Mouse (Mus musculus) limb, embryonic 14.5 days (tissue): ENCODE measurements at regions not wholly inside any gene's neighbourhood (a gene's known extent, or its start where the extent isn't known, plus 50 kb on each side); places are given as distances from the start of the nearest gene placed in this dataset.
A peak's percentile ranks its signal among the peaks of the same experiment; 100 is the strongest.
"Not testable (repeated sequence)": the region's sequence is repeated elsewhere in the genome, so short reads cannot be mapped to it uniquely, and the experiment has no call there.

Experiments
- ATAC-seq: fragments of 200-750 bp; cut with Nextera tagmentation; 2 replicates; pipeline ENCODE4 v1.8.0; 2017; ENCODE audit warnings: low read depth, moderate number of reproducible peaks, moderate TSS enrichment; ENCODE audit not compliant: low FRiP score
- DNase-seq: peaks from one replicate; pipeline ENCODE4 v3.0.0-alpha.2; 2015; ENCODE audit warnings: low spot score
- H3K27ac ChIP-seq: fragments of 300-500 bp; sonication (generic); replicated peaks from 2 replicates; pipeline ENCODE4 v1.5.1; 2014; ENCODE audit warnings: low read depth, mild to moderate bottlenecking, low read length, moderate library complexity, mixed read lengths
- H3K27me3 ChIP-seq: fragments of 300-500 bp; sonication (generic); 2 replicates; pipeline ENCODE4 v1.6.1; 2014; ENCODE audit warnings: low read length, mixed read lengths; ENCODE audit not compliant: control insufficient read depth, insufficient read depth
- H3K36me3 ChIP-seq: fragments of 300-500 bp; sonication (generic); 2 replicates; pipeline ENCODE4 v1.6.1; 2014; ENCODE audit warnings: mild to moderate bottlenecking, low read length, moderate library complexity, mixed read lengths; ENCODE audit not compliant: control insufficient read depth, insufficient read depth
- H3K4me1 ChIP-seq: fragments of 300-500 bp; sonication (generic); 2 replicates; pipeline ENCODE4 v1.6.1; 2014; ENCODE audit warnings: antibody characterized with exemption, low read length, mixed read lengths; ENCODE audit not compliant: control insufficient read depth, insufficient read depth
- H3K4me2 ChIP-seq: fragments of 300-500 bp; sonication (generic); replicated peaks from 2 replicates; pipeline ENCODE4 v1.6.1; 2014; ENCODE audit warnings: low read depth, mild to moderate bottlenecking, low read length, moderate library complexity; ENCODE audit not compliant: severe bottlenecking
- H3K4me3 ChIP-seq: fragments of 300-500 bp; sonication (generic); replicated peaks from 2 replicates; pipeline ENCODE4 v1.5.1; 2014; ENCODE audit warnings: low read length
- H3K9ac ChIP-seq: fragments of 300-500 bp; sonication (generic); 2 replicates; pipeline ENCODE4 v1.6.1; 2014; ENCODE audit warnings: mild to moderate bottlenecking, low read depth, low read length, moderate library complexity; ENCODE audit not compliant: severe bottlenecking
- H3K9me3 ChIP-seq: fragments of 300-500 bp; sonication (generic); 2 replicates; pipeline ENCODE4 v1.6.1; 2016; ENCODE audit warnings: low read length; ENCODE audit not compliant: control insufficient read depth
- POLR2A ChIP-seq: fragments of 200-500 bp; IDR thresholded peaks from 2 replicates; pipeline ENCODE4 v1.8.0; 2012; ENCODE audit warnings: inconsistent platforms, mild to moderate bottlenecking, moderate library complexity, borderline replicate concordance; ENCODE audit not compliant: insufficient read depth, insufficient read length; ENCODE audit errors: extremely low read depth
- WGBS: fragments of 180-500 bp; shearing (Covaris S2); extraction: QIAGEN DNeasy Blood & Tissue Kit; methylation state at CpG from one replicate; pipeline ENCODE4 v1.1.7; 2014; 5-methylcytosine and 5-hydroxymethylcytosine counted together

DNA sequence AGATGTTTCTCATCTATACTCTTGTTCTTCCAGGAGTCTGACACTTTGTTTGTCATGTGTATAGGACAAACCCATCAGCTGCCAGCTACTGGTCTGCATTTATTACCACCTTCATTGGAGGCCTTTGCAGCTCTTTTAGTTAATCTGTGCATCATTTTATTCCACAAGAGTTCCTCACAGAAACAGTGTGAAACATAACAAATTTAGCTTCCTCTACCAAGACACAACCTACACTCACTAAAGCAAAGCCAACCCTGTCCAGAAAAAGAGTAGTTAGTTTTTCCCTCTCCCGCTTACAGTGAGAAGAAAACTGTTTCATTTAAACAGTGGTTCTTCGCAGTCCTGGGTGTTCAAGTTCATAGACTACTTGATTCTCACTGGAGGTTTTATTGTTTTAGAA lies 100.5 kb downstream of the 1700129C05Rik start:
- Histone ChIP-seq H3K36me3 (no peaks in the 10 kb centered on the region), H3K9me3 (no peaks in the 10 kb centered on the region), H3K27ac (no peak overlapping the region), H3K4me2 (no peak overlapping the region), H3K27me3 (no peaks in the 10 kb centered on the region), H3K4me1 (peaks cover 19% of the 10 kb centered on the region; the same call in 1 of the 2 replicates), H3K9ac (no peak overlapping the region), H3K4me3 (no peak overlapping the region)
- ATAC-seq: no peak
- no peak for DNase-seq
- 88% methylated on average over 2 of the region's 2 CpGs for WGBS
- TF ChIP-seq POLR2A: no peak

GRCm38 (mm10) chr14:59025757-59026156 lies 116.9 kb downstream of the 1700129C05Rik start:
- not testable (repeated sequence) for DNase-seq, H3K4me1 ChIP-seq, ATAC-seq, H3K27ac ChIP-seq, H3K36me3 ChIP-seq, H3K9me3 ChIP-seq, H3K4me2 ChIP-seq, H3K9ac ChIP-seq, H3K27me3 ChIP-seq, H3K4me3 ChIP-seq
- WGBS: 59% methylated on average over 9 of the region's 9 CpGs

DNA sequence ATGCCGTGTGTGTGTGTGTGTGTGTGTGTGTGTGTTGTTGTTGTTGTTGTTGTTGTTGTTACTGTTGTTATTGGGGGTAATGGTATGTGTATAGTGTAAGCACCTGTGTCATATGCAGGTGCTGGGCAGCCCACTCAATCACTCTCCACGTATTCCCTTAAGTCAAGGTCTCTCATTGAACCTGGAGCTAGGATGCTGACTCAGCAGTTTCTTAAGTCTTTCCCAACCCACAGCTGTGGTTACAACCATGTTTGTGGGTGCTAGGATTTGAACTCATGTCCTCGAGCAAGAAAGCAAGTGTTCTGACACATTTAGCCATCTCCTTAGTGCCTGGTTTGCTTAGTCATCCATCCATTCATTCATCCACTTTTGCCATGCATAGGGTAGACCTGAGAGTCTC lies 133.2 kb downstream of the 1700129C05Rik start:
- Histone ChIP-seq H3K9me3 (no peaks in the 10 kb centered on the region), H3K4me1 (no peaks in the 10 kb centered on the region), H3K4me3 (no peak overlapping the region), H3K4me2 (no peak overlapping the region), H3K27ac (no peak overlapping the region), H3K27me3 (no peaks in the 10 kb centered on the region), H3K36me3 (no peaks in the 10 kb centered on the region), H3K9ac (no peak overlapping the region)
- DNase-seq: no peak
- no peak for TF ChIP-seq POLR2A
- ATAC-seq: no peak
- WGBS: 90% methylated on average over 3 of the region's 3 CpGs

DNA sequence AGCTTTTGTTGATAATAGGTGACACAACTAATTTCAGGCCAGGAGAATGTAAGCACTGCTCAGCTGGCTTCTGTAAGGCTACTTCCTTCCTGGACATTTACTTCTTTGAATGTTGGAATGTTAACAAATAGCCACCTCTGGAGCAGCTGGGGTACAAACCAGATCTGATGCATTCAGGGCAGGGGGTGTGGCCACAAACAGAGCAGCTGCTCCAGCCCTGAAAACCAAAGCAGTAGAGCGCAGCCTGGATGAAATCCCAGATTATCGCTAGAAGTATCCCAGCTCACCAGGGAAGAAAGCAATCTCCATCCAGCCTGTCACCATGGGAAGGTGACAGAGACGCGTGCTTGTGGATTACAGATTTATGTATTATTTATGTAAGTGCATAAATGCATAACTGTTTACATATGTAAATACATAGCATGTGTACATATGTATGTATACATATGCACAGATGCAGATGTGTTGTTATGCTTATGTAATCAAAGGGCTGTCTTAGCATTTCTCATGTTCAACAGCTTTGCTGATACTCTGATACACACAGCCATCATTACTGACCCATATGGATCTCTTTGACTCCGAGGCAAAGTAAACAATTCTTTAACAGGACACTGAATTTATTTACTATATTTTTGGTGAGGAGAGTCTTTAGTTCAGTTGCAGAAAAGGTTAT lies 143.5 kb downstream of the 1700129C05Rik start:
- Histone ChIP-seq H3K4me3 (no peak overlapping the region), H3K36me3 (no peaks in the 10 kb centered on the region), H3K27me3 (no peaks in the 10 kb centered on the region), H3K4me2 (no peak overlapping the region), H3K27ac (no peak overlapping the region), H3K9ac (no peak overlapping the region), H3K4me1 (peaks cover 4% of the 10 kb centered on the region; the same call in 1 of the 2 replicates), H3K9me3 (no peaks in the 10 kb centered on the region)
- 64% methylated on average over 5 of the region's 5 CpGs for WGBS
- ATAC-seq (no peak), DNase-seq (peak; percentile 23)
- no peak for TF ChIP-seq POLR2A

GRCm38 (mm10) chr14:58994994-58995393 lies 147.7 kb downstream of the 1700129C05Rik start:
- DNase-seq: peak; percentile 56
- Histone ChIP-seq H3K4me1 (peaks cover 4% of the 10 kb centered on the region), H3K27ac (no peak overlapping the region), H3K36me3 (no peaks in the 10 kb centered on the region), H3K9me3 (no peaks in the 10 kb centered on the region), H3K4me2 (no peak overlapping the region), H3K9ac (no peak overlapping the region), H3K4me3 (no peak overlapping the region), H3K27me3 (no peaks in the 10 kb centered on the region)
- peak; percentile 76 for ATAC-seq
- no peak for TF ChIP-seq POLR2A
- 20% methylated on average over 6 of the region's 6 CpGs for WGBS
